Mouse (Mus musculus) stomach, postnatal 0 days (tissue): ENCODE data around the gene Dmrt1.

ENCODE experiments used
- CTCF ChIP-seq: IDR thresholded peaks from 2 replicates; pipeline ENCODE4 v1.5.1; 2016; ENCODE audit warnings: antibody characterized with exemption, low read depth, mild to moderate bottlenecking, moderate library complexity
- EP300 ChIP-seq: optimal IDR thresholded peaks from 2 replicates; pipeline ENCODE3; 2016; ENCODE audit warnings: antibody characterized with exemption

DNA sequence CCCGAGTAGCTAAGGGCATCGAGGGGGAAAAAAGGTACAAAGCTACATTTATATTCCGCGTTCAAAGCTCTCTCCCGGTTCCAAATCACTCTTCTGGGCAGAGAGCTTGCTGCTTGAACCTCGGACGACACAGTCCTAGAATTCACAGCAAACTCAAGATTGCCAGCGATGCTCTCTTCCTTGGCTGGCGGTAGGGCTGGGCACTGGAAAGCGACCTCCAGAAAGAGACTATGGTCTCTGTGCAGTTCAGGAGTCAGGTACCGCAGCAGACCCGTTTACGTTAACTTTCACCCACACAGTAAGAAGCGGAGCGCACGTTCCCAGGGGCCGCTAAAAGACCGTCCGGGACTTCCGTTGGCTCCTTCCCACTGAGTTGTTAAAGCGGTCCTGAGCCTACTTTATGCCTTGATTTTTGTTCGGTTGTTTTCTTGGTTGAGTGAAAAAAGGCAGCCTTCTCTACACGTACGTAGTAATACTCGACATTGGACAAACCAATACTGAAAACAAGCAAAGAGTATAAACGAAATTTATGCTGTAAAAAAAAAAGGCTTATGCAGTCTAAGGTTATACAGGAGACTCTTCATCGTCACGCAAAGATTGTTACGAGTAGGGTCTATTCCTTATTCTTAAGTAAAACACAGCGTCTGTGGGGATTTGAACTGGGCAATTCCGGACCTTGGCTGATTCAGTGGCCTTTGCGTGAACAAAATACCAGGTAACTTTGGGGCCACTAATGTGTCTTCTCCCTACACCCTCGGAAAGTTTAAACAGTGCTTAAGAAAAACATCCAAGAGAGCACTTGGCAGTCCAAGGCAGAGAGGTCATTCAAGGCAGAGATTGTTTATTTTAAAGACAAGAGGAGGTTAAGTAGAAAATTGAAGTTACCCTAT lies 103.8 kb downstream of the Dmrt1 start:
- TF ChIP-seq CTCF (no peak), EP300 (no peak)
